In the genomic region with DNA sequence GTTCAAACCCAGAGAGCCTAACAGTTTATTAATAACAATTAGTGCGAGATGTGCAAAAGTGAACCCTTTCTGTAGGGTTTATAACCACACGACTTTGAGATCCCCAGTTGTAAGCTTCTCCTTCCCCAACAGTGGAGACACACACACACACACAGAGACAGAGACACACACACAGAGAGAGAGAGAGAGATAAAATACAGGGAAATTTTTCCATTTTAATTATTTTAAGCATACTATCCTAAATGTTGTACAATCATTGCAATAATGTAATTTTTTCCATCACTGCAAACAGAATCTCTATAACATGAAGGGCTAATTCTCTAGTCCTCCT, we compare ENCODE assay signal across 8 mouse cellular contexts. TPM values are rescaled to one million over a fixed set of nuclear protein-coding genes. Genes with fewer than 3 reads are reported as not detected.
DNase-seq lines count a peak whose midpoint lies in the region; ATAC-seq and TF ChIP-seq lines count a peak whose summit lies in the region.

No protein-coding gene starts in this region.

- WGBS in kidney, adult 2 months: 6% methylated on average over 2 of the region's 2 CpGs
- WGBS in hindbrain, embryonic 14.5 days: 4% methylated on average over 2 of the region's 2 CpGs
- WGBS in midbrain, embryonic 13.5 days: 6% methylated on average over 2 of the region's 2 CpGs

- H3K4me3 ChIP-seq in kidney, adult 2 months (ENCODE audit: insufficient read depth, low read depth, low read length): peak overlapping the region; percentile 95
- peak overlapping the region; percentile 95 for H3K4me3 ChIP-seq in brown adipose tissue, adult 24 weeks (ENCODE audit: insufficient read depth, low read depth, low read length)
- peak overlapping the region; percentile 45 for H3K4me3 ChIP-seq in hindbrain, embryonic 14.5 days (replicated peaks; ENCODE audit: low read length)
- H3K4me3 ChIP-seq in midbrain, embryonic 13.5 days (replicated peaks): peak overlapping the region; percentile 53

- H3K4me1 ChIP-seq in kidney, adult 2 months (ENCODE audit: control insufficient read depth, insufficient read depth, low read length): no peaks in the 10 kb centered on the region; the same call in 1 of the 2 replicates
- H3K4me1 ChIP-seq in brown adipose tissue, adult 24 weeks (ENCODE audit: control insufficient read depth, insufficient read depth, insufficient read length, low read length): no peaks in the 10 kb centered on the region
- no peaks in the 10 kb centered on the region for H3K4me1 ChIP-seq in hindbrain, embryonic 14.5 days (replicated peaks; ENCODE audit: control insufficient read depth, insufficient read depth, low read length)
- no peaks in the 10 kb centered on the region for H3K4me1 ChIP-seq in midbrain, embryonic 13.5 days (replicated peaks)

- H3K4me2 ChIP-seq in hindbrain, embryonic 14.5 days (replicated peaks): peak overlapping the region; percentile 67
- peak overlapping the region; percentile 64 for H3K4me2 ChIP-seq in midbrain, embryonic 13.5 days (replicated peaks)

- peak overlapping the region; percentile 99; the same call in 1 of the 2 replicates for H3K27ac ChIP-seq in kidney, adult 2 months (ENCODE audit: insufficient read depth, low read depth, low read length)
- peak overlapping the region; percentile 100 for H3K27ac ChIP-seq in brown adipose tissue, adult 24 weeks (replicated peaks; ENCODE audit: low read depth, low read length)
- peak overlapping the region; percentile 83 for H3K27ac ChIP-seq in hindbrain, embryonic 14.5 days
- peak overlapping the region; percentile 85 for H3K27ac ChIP-seq in midbrain, embryonic 13.5 days

- no peak for DNase-seq in kidney, adult 2 months
- no peak for DNase-seq in kidney, postnatal 14 days
- no peak for DNase-seq in hindbrain, embryonic 14.5 days (ENCODE audit: low spot score)
- DNase-seq in thymus, postnatal 25 days: no peak
- no peak for DNase-seq in frontal cortex, postnatal 25 days (ENCODE audit: low spot score in 2 of 2)
- no peak for DNase-seq in cerebellum, adult 11 months

- TF ChIP-seq POLR2A in kidney, adult 2 months (IDR thresholded peaks at IDR 0.05; ENCODE audit: low read depth, low read length): no peak

- no peaks in the 10 kb centered on the region for H3K27me3 ChIP-seq in kidney, adult 2 months (replicated peaks; ENCODE audit: control insufficient read depth, insufficient read depth, low read length)
- H3K27me3 ChIP-seq in hindbrain, embryonic 14.5 days (ENCODE audit: control insufficient read depth, insufficient read depth, low read length): no peaks in the 10 kb centered on the region
- no peaks in the 10 kb centered on the region for H3K27me3 ChIP-seq in midbrain, embryonic 13.5 days

- no peak for TF ChIP-seq CTCF in kidney, adult 2 months (conservative IDR thresholded peaks at IDR 0.05; ENCODE audit: insufficient read depth, insufficient read length, low read depth, low read length)

- no peaks in the 10 kb centered on the region for H3K36me3 ChIP-seq in kidney, adult 2 months (ENCODE audit: control insufficient read depth, insufficient read depth, low read length)
- no peaks in the 10 kb centered on the region for H3K36me3 ChIP-seq in hindbrain, embryonic 14.5 days (replicated peaks; ENCODE audit: control insufficient read depth, insufficient read depth)
- H3K36me3 ChIP-seq in midbrain, embryonic 13.5 days: no peaks in the 10 kb centered on the region

- H3K9me3 ChIP-seq in hindbrain, embryonic 14.5 days (ENCODE audit: control insufficient read depth, low read length): no peaks in the 10 kb centered on the region
- H3K9me3 ChIP-seq in midbrain, embryonic 13.5 days: no peaks in the 10 kb centered on the region

- ATAC-seq in hindbrain, embryonic 14.5 days (ENCODE audit: low FRiP score): no peak
- ATAC-seq in midbrain, embryonic 13.5 days: no peak; the same call in 1 of the 2 replicates

- H3K9ac ChIP-seq in hindbrain, embryonic 14.5 days: peak overlapping the region; percentile 73
- peak overlapping the region; percentile 66 for H3K9ac ChIP-seq in midbrain, embryonic 13.5 days (replicated peaks)

RNA-seq across cellular contexts. Expression of a gene that starts 15.7 kb away (rescaled TPM):
- polyA plus RNA-seq in kidney, adult 2 months (2012; rRNA removed): 21.1 and 21.4 TPM in 2 replicates
- 56.8 and 70.0 TPM in 2 replicates for polyA plus RNA-seq in brown adipose tissue, adult 24 weeks (2012; ENCODE audit: insufficient read depth, insufficient read length, missing spikeins)
- 321 and 383 TPM in 2 replicates for polyA plus RNA-seq in hindbrain, embryonic 14.5 days (2014; fragmentation: Nextera tagmentation; extraction: Ambion mirVana)
- 197 and 199 TPM in 2 replicates for polyA plus RNA-seq in midbrain, embryonic 13.5 days (2015; fragmentation: Nextera tagmentation; extraction: Ambion mirVana)

RNA-seq across cellular contexts. Expression of a gene that starts 16.6 kb away (rescaled TPM):
- 21.0 and 27.5 TPM in 2 replicates for polyA plus RNA-seq in kidney, adult 2 months (2012; rRNA removed)
- polyA plus RNA-seq in brown adipose tissue, adult 24 weeks (2012; ENCODE audit: insufficient read depth, insufficient read length, missing spikeins): 125 and 158 TPM in 2 replicates
- polyA plus RNA-seq in hindbrain, embryonic 14.5 days (2014; fragmentation: Nextera tagmentation; extraction: Ambion mirVana): 86.0 and 89.5 TPM in 2 replicates
- polyA plus RNA-seq in midbrain, embryonic 13.5 days (2015; fragmentation: Nextera tagmentation; extraction: Ambion mirVana): 80.9 and 89.0 TPM in 2 replicates

RNA-seq across cellular contexts. Expression of a gene that starts 54.6 kb away (rescaled TPM):
- 12.6 and 16.1 TPM in 2 replicates for polyA plus RNA-seq in kidney, adult 2 months (2012; rRNA removed)
- 6.4 and 11.6 TPM in 2 replicates for polyA plus RNA-seq in brown adipose tissue, adult 24 weeks (2012; ENCODE audit: insufficient read depth, insufficient read length, missing spikeins)
- 14.8 and 16.9 TPM in 2 replicates for polyA plus RNA-seq in hindbrain, embryonic 14.5 days (2014; fragmentation: Nextera tagmentation; extraction: Ambion mirVana)
- 16.7 and 19.7 TPM in 2 replicates for polyA plus RNA-seq in midbrain, embryonic 13.5 days (2015; fragmentation: Nextera tagmentation; extraction: Ambion mirVana)

Comparison
In these comparisons a context has a peak if more than half of its experiments do, and no peak if none do; other contexts are left out.
1. H3K4me3 ChIP-seq: peak in every context shown above with its lines; median percentile 95 in kidney, adult 2 months; 95 in brown adipose tissue, adult 24 weeks; 53 in midbrain, embryonic 13.5 days; 45 in hindbrain, embryonic 14.5 days.